Mouse (Mus musculus) forebrain, embryonic 12.5 days (tissue): ENCODE measurements at regions not wholly inside any gene's neighbourhood (a gene's known extent, or its start where the extent isn't known, plus 50 kb on each side); places are given as distances from the start of the nearest gene placed in this dataset.

Experiments used
- ATAC-seq: fragments of 200-750 bp; cut with Nextera tagmentation; 2 replicates; pipeline ENCODE4 v1.8.0; 2017; ENCODE audit warnings: moderate TSS enrichment; ENCODE audit not compliant: low FRiP score
- H3K27ac ChIP-seq: fragments of 300-500 bp; sonication (generic); 2 replicates; pipeline ENCODE4 v1.5.1; 2016; ENCODE audit warnings: mild to moderate bottlenecking
- H3K27me3 ChIP-seq: fragments of 300-500 bp; sonication (generic); 2 replicates; pipeline ENCODE4 v1.6.1; 2016; ENCODE audit warnings: mild to moderate bottlenecking
- H3K36me3 ChIP-seq: fragments of 300-500 bp; sonication (generic); replicated peaks from 2 replicates; pipeline ENCODE4 v1.6.1; 2016; ENCODE audit warnings: mild to moderate bottlenecking
- H3K4me1 ChIP-seq: fragments of 300-500 bp; sonication (generic); 2 replicates; pipeline ENCODE4 v1.6.1; 2016
- H3K4me2 ChIP-seq: fragments of 300-500 bp; sonication (generic); 2 replicates; pipeline ENCODE4 v1.6.1; 2016; ENCODE audit warnings: mild to moderate bottlenecking, moderate library complexity
- H3K4me3 ChIP-seq: fragments of 300-500 bp; sonication (generic); replicated peaks from 2 replicates; pipeline ENCODE4 v1.5.1; 2016; ENCODE audit warnings: mild to moderate bottlenecking
- H3K9ac ChIP-seq: fragments of 300-500 bp; sonication (generic); 2 replicates; pipeline ENCODE4 v1.6.1; 2016; ENCODE audit warnings: mild to moderate bottlenecking
- H3K9me3 ChIP-seq: fragments of 300-500 bp; sonication (generic); 2 replicates; pipeline ENCODE4 v1.6.1; 2016
- WGBS: fragments of 180-500 bp; shearing (Covaris S2); methylation state at CpG from one replicate; pipeline ENCODE4 v1.1.7; 2016; 5-methylcytosine and 5-hydroxymethylcytosine counted together

GRCm38 (mm10) chr17:41990804-41991203 lies 324.9 kb upstream of the Ptchd4 start:
- Histone ChIP-seq H3K27ac (no peak overlapping the region), H3K9ac (no peak overlapping the region), H3K4me3 (no peak overlapping the region), H3K9me3 (no peaks in the 10 kb centered on the region), H3K4me2 (no peak overlapping the region), H3K27me3 (no peaks in the 10 kb centered on the region), H3K36me3 (no peaks in the 10 kb centered on the region), H3K4me1 (no peaks in the 10 kb centered on the region)
- no peak for ATAC-seq
- WGBS, result 87% methylated on average over 9 of the region's 9 CpGs

- Histone ChIP-seq H3K9ac (no peak overlapping the region), H3K36me3 (no peaks in the 10 kb centered on the region), H3K4me2 (no peak overlapping the region), H3K27me3 (no peaks in the 10 kb centered on the region), H3K4me1 (no peaks in the 10 kb centered on the region), H3K27ac (no peak overlapping the region), H3K9me3 (no peaks in the 10 kb centered on the region), H3K4me3 (no peak overlapping the region)
- ATAC-seq, result no peak
Observed at GRCm38 (mm10) chr17:42008415-42008814, 307.3 kb upstream of the Ptchd4 start.

GRCm38 (mm10) chr17:42024295-42024694 lies 291.5 kb upstream of the Ptchd4 start:
- Histone ChIP-seq H3K27ac (no peak overlapping the region), H3K36me3 (no peaks in the 10 kb centered on the region), H3K4me3 (no peak overlapping the region), H3K4me1 (no peaks in the 10 kb centered on the region), H3K4me2 (no peak overlapping the region), H3K9me3 (no peaks in the 10 kb centered on the region), H3K9ac (no peak overlapping the region), H3K27me3 (no peaks in the 10 kb centered on the region)
- 77% methylated on average over 2 of the region's 2 CpGs for WGBS
- ATAC-seq, result no peak

GRCm38 (mm10) chr17:42027253-42027652 lies 288.5 kb upstream of the Ptchd4 start:
- Histone ChIP-seq H3K4me3 (no peak overlapping the region), H3K27me3 (no peaks in the 10 kb centered on the region), H3K9ac (no peak overlapping the region), H3K4me2 (no peak overlapping the region), H3K9me3 (no peaks in the 10 kb centered on the region), H3K36me3 (no peaks in the 10 kb centered on the region), H3K27ac (no peak overlapping the region), H3K4me1 (no peaks in the 10 kb centered on the region)
- no peak for ATAC-seq

- Histone ChIP-seq H3K9me3 (no peaks in the 10 kb centered on the region), H3K36me3 (no peaks in the 10 kb centered on the region), H3K27ac (no peak overlapping the region), H3K27me3 (no peaks in the 10 kb centered on the region), H3K9ac (no peak overlapping the region), H3K4me2 (no peak overlapping the region), H3K4me1 (no peaks in the 10 kb centered on the region), H3K4me3 (no peak overlapping the region)
- 61% methylated on average over 3 of the region's 3 CpGs for WGBS
- no peak for ATAC-seq
Observed at GRCm38 (mm10) chr17:42029452-42029851, 286.3 kb upstream of the Ptchd4 start.

GRCm38 (mm10) chr17:42037089-42037488 lies 278.7 kb upstream of the Ptchd4 start:
- no peak overlapping the region for H3K4me3 ChIP-seq
- no peak overlapping the region for H3K27ac ChIP-seq
- no peak for ATAC-seq
- no peak overlapping the region for H3K4me2 ChIP-seq
- H3K9ac ChIP-seq, result no peak overlapping the region
- H3K36me3 ChIP-seq, result no peaks in the 10 kb centered on the region
- 89% methylated on average over 2 of the region's 2 CpGs for WGBS
- H3K4me1 ChIP-seq, result no peaks in the 10 kb centered on the region
- no peaks in the 10 kb centered on the region for H3K9me3 ChIP-seq
- no peaks in the 10 kb centered on the region for H3K27me3 ChIP-seq

- 84% methylated on average over 5 of the region's 5 CpGs for WGBS
Observed at GRCm38 (mm10) chr17:42049779-42050515, 265.8 kb upstream of the Ptchd4 start.

GRCm38 (mm10) chr17:42090764-42091452 lies 224.8 kb upstream of the Ptchd4 start:
- Histone ChIP-seq H3K4me3 (no peak overlapping the region), H3K27me3 (no peaks in the 10 kb centered on the region)
- no peak for ATAC-seq

More at GRCm38 (mm10) chr17:42049779-42050515, 265.8 kb upstream of the Ptchd4 start:
- no peak overlapping the region for H3K9ac ChIP-seq
- H3K4me3 ChIP-seq, result no peak overlapping the region
- H3K27me3 ChIP-seq, result no peaks in the 10 kb centered on the region
- H3K27ac ChIP-seq, result no peak overlapping the region
- no peaks in the 10 kb centered on the region for H3K9me3 ChIP-seq
- ATAC-seq, result peak; percentile 49; the same call in 1 of the 2 replicates
- H3K4me1 ChIP-seq, result no peaks in the 10 kb centered on the region
- H3K4me2 ChIP-seq, result no peak overlapping the region
- no peaks in the 10 kb centered on the region for H3K36me3 ChIP-seq

GRCm38 (mm10) chr17:42113684-42114083 lies 202.1 kb upstream of the Ptchd4 start:
- H3K4me3 ChIP-seq, result no peak overlapping the region
- 73% methylated on average over 1 of the region's 1 CpGs for WGBS
- no peaks in the 10 kb centered on the region for H3K4me1 ChIP-seq
- no peak overlapping the region for H3K4me2 ChIP-seq
- H3K36me3 ChIP-seq, result no peaks in the 10 kb centered on the region
- no peaks in the 10 kb centered on the region for H3K9me3 ChIP-seq
- no peak overlapping the region for H3K27ac ChIP-seq
- no peak overlapping the region for H3K9ac ChIP-seq
- no peak for ATAC-seq
- no peaks in the 10 kb centered on the region for H3K27me3 ChIP-seq

More at GRCm38 (mm10) chr17:42090764-42091452, 224.8 kb upstream of the Ptchd4 start:
- Histone ChIP-seq H3K4me1 (no peaks in the 10 kb centered on the region), H3K9me3 (no peaks in the 10 kb centered on the region), H3K4me2 (no peak overlapping the region), H3K27ac (no peak overlapping the region), H3K9ac (no peak overlapping the region), H3K36me3 (no peaks in the 10 kb centered on the region)
- 81% methylated on average over 2 of the region's 2 CpGs for WGBS

GRCm38 (mm10) chr17:42120759-42121158 lies 195.0 kb upstream of the Ptchd4 start:
- no peak for ATAC-seq
- Histone ChIP-seq H3K27me3 (no peaks in the 10 kb centered on the region), H3K4me1 (no peaks in the 10 kb centered on the region), H3K27ac (no peak overlapping the region), H3K9ac (no peak overlapping the region), H3K4me2 (no peak overlapping the region), H3K9me3 (no peaks in the 10 kb centered on the region), H3K36me3 (no peaks in the 10 kb centered on the region), H3K4me3 (no peak overlapping the region)
- WGBS, result 83% methylated on average over 1 of the region's 1 CpGs

- Histone ChIP-seq H3K4me1 (no peaks in the 10 kb centered on the region), H3K9ac (no peak overlapping the region), H3K9me3 (no peaks in the 10 kb centered on the region), H3K36me3 (no peaks in the 10 kb centered on the region), H3K27ac (no peak overlapping the region), H3K27me3 (no peaks in the 10 kb centered on the region), H3K4me3 (no peak overlapping the region), H3K4me2 (no peak overlapping the region)
- no peak for ATAC-seq
- 74% methylated on average over 9 of the region's 9 CpGs for WGBS
Observed at GRCm38 (mm10) chr17:42126488-42127237, 189.1 kb upstream of the Ptchd4 start.

GRCm38 (mm10) chr17:42169391-42170018 lies 146.2 kb upstream of the Ptchd4 start:
- H3K27ac ChIP-seq, result no peak overlapping the region
- no peaks in the 10 kb centered on the region for H3K36me3 ChIP-seq
- no peaks in the 10 kb centered on the region for H3K4me1 ChIP-seq
- H3K9ac ChIP-seq, result no peak overlapping the region
- no peak overlapping the region for H3K4me3 ChIP-seq
- no peaks in the 10 kb centered on the region for H3K9me3 ChIP-seq
- 88% methylated on average over 1 of the region's 1 CpGs for WGBS
- no peaks in the 10 kb centered on the region for H3K27me3 ChIP-seq
- no peak overlapping the region for H3K4me2 ChIP-seq
- ATAC-seq, result no peak
